Mouse (Mus musculus) kidney, postnatal 25 days (tissue): ENCODE measurements around the gene Slc25a23.

Experiments
- DNase-seq, 2 experiments: peaks; one replicate each; pipeline ENCODE4 v3.0.0; 2021; ENCODE audit warnings: mixed read lengths in 2 of 2

Slc25a23 gene

DNA sequence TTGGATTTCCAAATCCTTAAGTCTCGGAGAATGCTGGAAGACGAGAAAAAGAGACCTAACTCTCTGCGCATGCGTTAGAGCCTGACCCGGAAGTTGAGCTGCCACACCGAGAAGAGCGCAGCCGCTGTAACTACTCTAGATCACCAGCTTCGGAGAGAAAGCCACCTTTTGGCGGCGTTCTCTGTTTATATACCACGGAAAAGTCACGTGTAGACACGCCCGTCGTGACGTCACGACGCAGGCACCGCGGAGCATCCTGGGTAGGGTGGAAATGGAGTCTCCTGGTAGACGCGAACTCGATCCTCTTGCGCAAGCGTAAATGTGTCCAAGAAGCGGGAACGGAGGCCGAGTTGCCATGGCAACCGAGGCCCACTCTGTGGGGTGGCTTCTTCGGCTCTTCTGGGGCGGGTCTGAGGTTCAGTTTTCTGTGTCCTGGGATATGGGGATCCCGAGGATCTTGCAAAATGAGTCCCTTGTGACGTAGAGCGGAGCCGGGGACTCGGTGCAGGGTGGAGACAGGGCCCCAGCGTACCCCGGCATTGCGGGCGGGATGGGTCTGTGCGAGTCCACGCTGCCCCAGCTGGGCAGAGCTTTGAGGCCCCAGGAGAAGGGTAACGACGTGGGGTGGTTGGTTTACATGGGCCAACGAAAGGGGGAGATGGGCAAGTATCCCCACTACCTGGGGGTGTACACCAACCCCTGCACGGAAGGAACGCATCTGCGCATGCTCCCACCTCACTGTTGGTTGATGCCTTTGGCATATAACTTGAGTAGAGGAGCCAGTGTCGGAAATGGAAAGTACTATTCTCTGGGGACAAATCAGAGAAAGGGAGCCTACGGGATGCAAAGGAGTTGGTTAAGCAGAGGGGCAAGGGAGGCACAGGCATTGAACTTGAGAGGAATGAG is 48.2 kb downstream of the Slc25a23 start, which contains the start of the genes Gtf2f1 and Gm17949:
Gene Gtf2f1, minus strand, starts transcription at position 53 of the 906 bp plus-strand sequence.
Gene Gm17949, plus strand, starts transcription at position 234 of the 906 bp plus-strand sequence.
- DNase-seq, result peak; percentile 95 to 97

DNA sequence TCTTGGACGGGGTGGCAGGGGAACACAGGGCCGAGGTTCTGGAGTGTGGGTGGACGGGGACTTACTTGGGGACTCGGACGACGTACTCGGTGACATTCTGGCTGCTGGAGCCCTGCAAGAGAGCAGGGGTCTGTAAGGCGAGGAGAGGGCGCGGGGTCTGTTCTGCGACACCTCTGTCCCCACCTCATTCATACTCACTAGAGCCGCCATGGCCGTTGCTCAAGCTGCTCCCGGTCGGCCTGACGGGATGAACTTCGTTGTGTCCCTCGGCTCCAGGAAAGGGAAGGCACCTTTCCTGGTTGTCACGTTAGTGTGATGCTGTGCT is 48.8 kb downstream of the Slc25a23 start:
- DNase-seq, result no peak

DNA sequence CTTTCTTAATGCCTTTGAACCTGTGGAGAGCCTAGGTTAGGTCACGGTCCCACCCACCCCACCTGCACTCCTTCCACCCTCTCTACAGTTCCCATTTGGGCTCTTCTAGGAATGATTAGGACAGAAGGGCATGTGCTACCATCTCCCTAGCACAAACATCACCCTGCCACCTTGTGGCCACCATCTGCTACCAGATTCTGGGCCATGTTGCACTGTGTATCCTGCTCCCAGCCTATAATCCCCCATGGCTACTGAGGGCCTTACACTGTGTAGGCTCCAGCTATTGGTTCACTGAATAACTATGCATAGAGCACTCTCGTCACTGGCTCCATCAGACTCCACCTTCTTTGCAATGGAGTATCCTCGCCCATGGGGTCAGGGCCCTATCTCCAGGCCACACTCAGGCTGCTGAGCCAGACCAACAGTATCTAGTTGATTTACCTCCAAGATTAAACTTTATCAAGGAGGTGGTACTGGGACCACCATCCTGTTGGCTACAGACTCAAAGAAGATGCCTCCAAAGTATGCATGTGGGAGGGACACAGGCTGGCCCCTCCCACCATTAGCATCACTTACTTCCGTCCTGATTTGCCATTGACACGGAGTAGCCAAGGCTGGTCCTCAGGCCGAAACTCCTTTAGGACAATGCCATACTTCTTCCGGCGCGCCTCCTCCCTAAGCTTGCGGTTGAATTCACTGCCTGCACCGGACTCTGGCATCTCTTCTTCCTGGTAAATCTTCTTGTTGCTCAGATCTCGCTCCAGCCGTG is 52.3 kb downstream of the Slc25a23 start:
- no peak for DNase-seq

DNA sequence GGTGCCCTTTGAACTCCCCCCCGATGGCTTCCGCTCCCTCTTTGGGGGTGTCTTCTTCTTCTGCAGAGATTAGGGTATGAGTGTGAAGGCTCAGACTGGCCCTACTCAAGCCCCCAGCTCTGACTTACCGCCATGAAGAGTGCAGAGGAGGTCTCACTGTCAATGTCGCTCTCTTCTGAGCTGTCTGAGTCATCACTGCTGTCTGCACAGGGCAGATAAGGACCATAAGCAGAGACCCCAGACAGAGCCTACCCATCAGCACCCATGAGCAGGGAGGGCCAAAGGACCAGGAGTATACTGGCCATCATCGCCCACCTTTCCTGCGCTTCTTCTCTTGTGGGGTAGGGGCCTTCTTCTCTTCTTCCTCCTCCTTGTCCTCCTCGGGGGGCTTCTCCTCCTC is 55.7 kb downstream of the Slc25a23 start:
- DNase-seq, result no peak

DNA sequence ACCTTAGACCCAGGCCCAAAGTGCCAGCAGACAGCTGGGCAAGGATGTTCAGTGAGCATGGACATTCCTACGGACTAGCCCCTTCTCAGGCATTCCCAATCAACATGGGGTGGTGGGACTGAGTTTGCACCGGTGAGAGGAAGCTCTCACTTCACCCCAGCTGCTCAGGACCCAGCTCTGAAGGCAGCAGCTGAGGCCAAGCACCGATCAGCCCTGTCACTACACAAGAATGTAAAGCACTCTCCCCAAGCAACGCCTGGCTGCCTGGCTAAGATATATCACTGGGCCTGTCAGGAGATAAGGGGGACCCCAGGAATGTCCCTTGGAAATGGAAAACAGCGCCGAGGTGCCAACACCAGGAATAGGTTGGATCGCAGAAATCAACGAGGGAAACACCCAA is 58.4 kb downstream of the Slc25a23 start:
- no peak for DNase-seq

DNA sequence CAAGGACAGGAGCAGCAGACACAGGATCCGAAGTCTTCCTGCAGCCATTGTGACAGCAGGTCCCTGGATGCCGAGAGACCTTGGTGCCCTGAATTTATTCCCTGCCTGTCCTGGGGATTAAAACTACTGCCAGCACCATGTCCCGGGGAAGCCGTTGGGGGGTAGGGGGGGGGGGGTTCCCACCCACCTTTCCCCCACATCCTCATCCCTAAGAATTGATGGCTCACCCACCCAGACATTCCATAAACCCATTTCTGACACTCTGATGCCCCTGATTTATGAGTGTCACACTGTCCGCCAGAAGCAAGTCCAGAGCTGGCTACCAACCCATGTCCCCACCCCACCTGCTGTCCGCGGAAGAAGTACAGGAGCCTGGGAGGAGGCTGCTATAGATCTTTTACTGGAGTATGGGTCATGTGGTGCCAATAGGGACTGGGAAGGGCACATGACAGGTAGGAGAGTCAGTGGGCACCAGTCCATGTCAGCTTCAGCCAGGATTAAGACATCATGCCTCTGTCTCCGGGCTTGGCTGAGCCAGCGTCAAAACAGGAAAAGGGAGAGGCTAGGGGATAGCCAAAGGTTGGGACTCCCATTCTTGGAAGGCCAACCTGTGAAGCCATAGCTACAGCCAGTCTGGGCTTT is 59.6 kb downstream of the Slc25a23 start, which contains the start of gene Pspn:
Gene Pspn, minus strand, starts transcription at position 51 of the 642 bp plus-strand sequence.
- DNase-seq, result peak in 1 of 2 experiments; percentile 23

DNA sequence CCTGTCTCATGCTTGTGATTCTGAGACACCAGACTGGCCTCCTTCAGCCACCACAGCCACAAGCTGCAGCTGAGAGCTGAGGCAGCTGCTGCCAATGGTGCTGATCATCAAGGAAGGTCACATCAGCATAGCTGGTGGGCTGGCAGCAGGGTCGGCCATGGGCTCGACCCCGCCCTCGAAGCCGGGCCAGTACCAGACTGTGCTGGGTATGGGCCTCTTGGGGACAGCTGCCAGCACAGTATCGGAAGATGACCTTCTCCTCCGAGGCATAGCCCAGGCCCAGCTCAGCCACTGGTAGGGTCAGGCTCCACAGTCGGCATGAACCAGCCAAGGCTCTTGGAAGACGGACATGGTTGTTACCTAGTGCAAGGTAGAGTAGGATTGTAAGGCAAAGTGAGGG is 60.2 kb downstream of the Slc25a23 start:
- DNase-seq, result no peak

DNA sequence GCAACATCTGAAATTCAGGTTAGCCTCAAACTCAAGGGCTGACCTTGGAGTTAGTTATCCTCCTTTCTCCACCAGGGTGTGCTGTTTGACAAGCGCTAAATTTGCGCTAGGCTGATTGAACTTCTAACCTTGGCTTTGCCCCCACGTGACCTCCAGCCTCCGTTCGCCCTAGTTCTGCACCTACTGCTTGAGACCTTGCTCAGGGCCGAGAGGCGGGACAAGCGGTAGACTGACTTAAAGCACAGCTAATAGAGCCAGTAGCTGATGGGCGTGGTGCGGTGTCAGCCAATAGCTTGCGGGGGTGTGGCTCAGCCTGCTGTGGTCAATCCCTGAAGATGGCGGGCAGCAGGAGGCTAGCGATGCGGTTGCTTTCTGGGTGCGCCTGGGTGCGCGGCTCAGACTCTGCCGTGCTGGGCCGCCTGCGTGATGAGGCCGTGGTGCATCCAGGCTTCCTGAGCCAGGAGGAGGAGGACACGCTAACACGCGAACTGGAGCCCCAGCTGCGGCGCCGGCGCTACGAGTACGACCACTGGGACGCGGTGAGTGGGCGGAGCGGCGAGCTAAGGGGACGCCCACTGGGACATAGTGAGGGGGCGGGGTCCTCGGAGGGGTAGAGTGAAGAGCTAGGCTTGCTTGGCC is 62.5 kb downstream of the Slc25a23 start, which contains the start of gene Alkbh7:
Gene Alkbh7, plus strand, starts transcription at position 311 of the 639 bp plus-strand sequence.
- DNase-seq, result peak; percentile 99 to 100

DNA sequence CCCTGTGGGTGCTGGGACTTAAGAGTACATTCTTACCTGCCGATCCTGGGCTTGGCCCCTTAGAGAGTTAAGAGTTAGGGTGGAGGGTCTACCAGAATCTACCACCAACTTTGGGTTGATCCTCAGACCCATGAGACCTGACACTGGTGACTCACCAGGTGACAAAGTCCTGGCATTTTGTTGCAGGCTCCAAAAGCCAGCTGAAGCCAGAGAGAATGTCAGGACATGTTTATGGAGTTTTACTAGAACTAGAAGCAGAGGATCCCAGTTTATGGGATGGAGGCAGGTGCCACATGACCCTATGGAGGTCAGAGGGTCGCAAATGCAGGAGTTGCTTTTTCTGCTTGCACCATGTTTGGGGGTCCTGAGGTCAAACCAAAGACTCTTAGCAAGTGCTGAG is 63.2 kb downstream of the Slc25a23 start:
- no peak for DNase-seq

DNA sequence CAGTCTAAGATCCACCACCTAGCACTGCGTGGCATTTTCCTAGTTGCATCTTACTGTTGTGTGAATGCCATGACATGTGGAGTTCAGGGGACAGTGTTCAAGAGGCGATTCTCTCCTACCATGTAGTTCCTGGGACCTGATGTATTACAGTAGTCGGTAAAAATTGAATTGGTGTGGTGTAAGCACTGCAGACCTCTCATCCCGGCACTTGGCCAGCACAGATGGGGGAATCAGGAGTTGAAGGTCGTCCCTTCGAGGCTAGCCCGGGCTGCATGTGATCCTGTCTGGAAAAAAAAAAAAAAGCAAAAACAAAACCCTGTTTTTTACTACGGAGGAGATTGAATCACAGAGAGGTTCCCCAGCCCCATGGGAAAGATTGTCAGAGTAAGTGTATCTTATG is 64.6 kb downstream of the Slc25a23 start:
- DNase-seq, result no peak
